Mouse (Mus musculus): ENCODE measurements around the gene Col6a4.

DNA sequence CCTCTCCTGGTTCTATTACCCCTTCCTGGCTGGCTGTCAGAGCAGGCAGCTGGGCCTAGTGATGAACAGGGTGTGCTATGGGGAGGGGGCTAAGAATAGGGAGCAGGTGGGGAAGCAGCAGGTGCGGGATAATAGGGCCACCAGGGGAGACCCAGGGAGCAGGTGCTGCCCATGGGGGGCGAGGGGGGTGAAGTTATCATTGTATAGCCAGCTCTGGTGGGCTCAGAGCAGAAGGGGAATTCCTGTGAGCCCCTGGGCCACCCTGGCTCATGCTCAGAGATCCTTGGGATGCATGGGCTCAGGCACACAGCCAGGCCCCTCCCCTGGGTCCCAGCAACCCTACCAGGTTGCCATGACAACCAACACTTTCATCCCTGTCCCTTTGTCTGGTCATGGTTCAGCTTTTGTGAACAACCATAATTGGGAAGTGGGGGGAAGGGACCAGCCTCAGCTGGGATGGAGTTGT, 30.2 kb upstream of the Col6a4 start:
- TF ChIP-seq KAT2A (IDR thresholded peaks at IDR 0.05; ENCODE audit: insufficient replicate concordance, low read length) (no peak), POLR2A (IDR thresholded peaks at IDR 0.05; ENCODE audit: low read depth, low read length) (no peak), CTCF (conservative IDR thresholded peaks at IDR 0.05 in 1 of 2, IDR thresholded peaks at IDR 0.05 in 1 of 2; ENCODE audit: low read depth in 2 of 2, low read length in 2 of 2) (no peak), ZNF384 (IDR thresholded peaks at IDR 0.05; ENCODE audit: low read depth, low read length) (no peak), EP300 (IDR thresholded peaks at IDR 0.05; ENCODE audit: low read length) (no peak), TCF12 (IDR thresholded peaks at IDR 0.05; ENCODE audit: low read depth, low read length) (no peak), UBTF (IDR thresholded peaks at IDR 0.05; ENCODE audit: low read depth, low read length) (no peak), RCOR1 (conservative IDR thresholded peaks at IDR 0.05; ENCODE audit: low read depth, low read length) (no peak), SMC3 (IDR thresholded peaks at IDR 0.05; ENCODE audit: low read depth, low read length) (no peak), TBP (conservative IDR thresholded peaks at IDR 0.05; ENCODE audit: low read depth, low read length) (no peak), MAFK (IDR thresholded peaks at IDR 0.05; ENCODE audit: insufficient replicate concordance, low read length) (no peak), MAX (IDR thresholded peaks at IDR 0.05; ENCODE audit: low read length) (no peak), MEF2A (IDR thresholded peaks at IDR 0.05; ENCODE audit: borderline replicate concordance, low read depth, low read length) (no peak), USF2 (conservative IDR thresholded peaks at IDR 0.05; ENCODE audit: low read depth, low read length) (no peak)
